Mouse (Mus musculus) heart, adult 2 months (tissue): ENCODE results near the gene Dynll2. TPM values are rescaled to one million over a fixed set of nuclear protein-coding genes. Genes with fewer than 3 reads are reported as not detected.
"Not testable (repeated sequence)": the region's sequence is repeated elsewhere in the genome, so short reads cannot be mapped to it uniquely, and the experiment has no call there.

Experiments used
- DNase-seq, 2 experiments: peaks; one replicate each; pipeline ENCODE4 v3.0.0; 2021
- H3K27ac ChIP-seq: fragments of 200-600 bp; 2 replicates; pipeline ENCODE4 v1.8.1; 2022
- H3K27me3 ChIP-seq: fragments of 200-500 bp; 2 replicates; pipeline ENCODE4 v1.6.1; 2012; ENCODE audit warnings: mild to moderate bottlenecking, low read length, inconsistent platforms, mixed read lengths; ENCODE audit not compliant: control insufficient read depth, insufficient read depth
- H3K36me3 ChIP-seq: fragments of 200-500 bp; 2 replicates; pipeline ENCODE4 v1.6.1; 2012; ENCODE audit warnings: low read length, inconsistent platforms; ENCODE audit not compliant: control insufficient read depth, insufficient read depth
- H3K4me1 ChIP-seq: fragments of 200-500 bp; 2 replicates; pipeline ENCODE4 v1.6.1; 2011; ENCODE audit warnings: low read length; ENCODE audit not compliant: control insufficient read depth, insufficient read depth
- H3K4me3 ChIP-seq: fragments of 200-600 bp; 2 replicates; pipeline ENCODE4 v1.8.1; 2022
- H3K79me2 ChIP-seq: fragments of 200-500 bp; replicated peaks from 2 replicates; pipeline ENCODE4 v1.6.1; 2012; ENCODE audit warnings: mild to moderate bottlenecking, inconsistent platforms, low read length, moderate library complexity, mixed read lengths; ENCODE audit not compliant: control insufficient read depth, insufficient read depth
- H3K9ac ChIP-seq: fragments of 200-500 bp; 2 replicates; pipeline ENCODE4 v1.6.1; 2012; ENCODE audit warnings: low read depth, mild to moderate bottlenecking, control low read depth, inconsistent platforms, low read length, mixed read lengths
- CTCF ChIP-seq: fragments of 200-600 bp; IDR thresholded peaks from 2 replicates; pipeline ENCODE4 v1.8.1; 2022; ENCODE audit warnings: antibody characterized with exemption, mild to moderate bottlenecking, moderate library complexity
- EP300 ChIP-seq: fragments of 200-500 bp; IDR thresholded peaks from 2 replicates; pipeline ENCODE4 v1.6.1; 2011; ENCODE audit warnings: low read depth, low read length, control low read depth; ENCODE audit not compliant: insufficient read depth
- POLR2A ChIP-seq: fragments of 200-500 bp; IDR thresholded peaks from 2 replicates; pipeline ENCODE4 v1.6.1; 2011; ENCODE audit warnings: mild to moderate bottlenecking, low read depth, low read length, control low read depth; ENCODE audit not compliant: insufficient read depth
- WGBS: fragments of 180-500 bp; shearing (Covaris S2); methylation state at CpG from one replicate; pipeline ENCODE4 v1.1.7; 2018; 5-methylcytosine and 5-hydroxymethylcytosine counted together
- intact Hi-C: fragments of 180-260 bp; cut with DNase I; formaldehyde crosslinking; loops from one replicate; pipeline ENCODE4 v1.15.1; 2025
- polyA plus RNA-seq: library from polyadenylated mRNA; depleted of rRNA; stranded (reverse); fragments of >200 nt; gene quantifications from 2 replicates; pipeline ENCODE4 v1.2.3, GENCODE M21; 2012
- total RNA-seq, 2 experiments: library from RNA; stranded (reverse); gene quantifications; 2 replicates each; pipeline ENCODE4 v1.2.3; 2021

Gene Dynll2
- total and polyA plus RNA-seq, 3 experiments: 225 to 396 (median 361) TPM

DNA sequence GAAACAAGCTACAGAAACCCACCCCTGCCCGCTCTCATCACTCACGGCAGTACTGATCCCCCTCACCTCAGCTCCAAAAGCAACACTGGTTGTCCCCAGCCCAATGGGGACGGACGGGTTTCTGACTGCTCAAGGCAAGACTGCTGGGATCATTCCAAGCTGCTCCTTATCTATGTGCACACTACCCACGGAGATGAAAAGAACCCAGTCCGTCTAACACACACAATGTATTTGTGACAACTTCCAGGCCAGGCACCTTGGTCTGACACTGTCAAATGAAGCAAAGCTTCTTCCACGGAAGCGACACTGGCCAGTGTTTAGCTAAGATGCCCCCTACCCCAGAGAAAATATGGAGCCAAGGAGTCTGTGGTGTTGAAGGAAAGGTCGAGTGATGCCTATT lies 1.7 kb downstream of the Dynll2 start:
- H3K4me3 ChIP-seq: peak overlapping the region; percentile 86
- no peaks in the 10 kb centered on the region for H3K27me3 ChIP-seq
- peaks cover 3% of the 10 kb centered on the region for H3K79me2 ChIP-seq
- peak overlapping the region; percentile 40 for H3K9ac ChIP-seq
- no peak for DNase-seq
- H3K27ac ChIP-seq: peak overlapping the region; percentile 97
- peaks cover 9% of the 10 kb centered on the region for H3K36me3 ChIP-seq
- WGBS: 36% methylated on average over 9 of the region's 9 CpGs
- intact Hi-C loops: loop anchor here (1.0 to 10.0 kb wide), 3 partner anchors 62 to 969 kb away; partner anchors contain the start of genes Mrps23, Scpep1 and Srsf1
- TF ChIP-seq EP300: no peak
- TF ChIP-seq POLR2A: no peak
- no peak for TF ChIP-seq CTCF
- peaks cover 7% of the 10 kb centered on the region for H3K4me1 ChIP-seq

DNA sequence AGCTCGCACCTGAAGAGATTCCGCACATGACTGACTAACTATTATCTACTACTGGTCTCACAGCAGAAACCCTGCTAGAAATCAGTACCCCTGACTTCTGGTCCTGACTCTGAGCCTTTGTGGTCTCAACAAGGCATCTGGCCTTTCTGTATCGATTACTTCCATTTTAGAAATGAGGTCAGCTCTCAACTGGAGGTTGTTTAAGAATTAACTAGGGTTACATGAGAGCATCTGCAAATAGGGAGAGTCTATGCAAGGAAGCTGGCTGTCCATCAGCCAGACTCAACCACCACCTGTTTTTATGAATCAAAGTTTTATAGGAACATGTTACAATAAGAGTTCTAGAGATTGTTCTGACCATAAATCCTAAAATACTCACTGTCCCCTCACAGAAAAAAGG lies 2.8 kb downstream of the Dynll2 start:
- TF ChIP-seq CTCF (no peak), POLR2A (no peak), EP300 (no peak)
- 63% methylated on average over 3 of the region's 3 CpGs for whole genome bisulfite sequencing
- peaks cover 3% of the 10 kb centered on the region for H3K79me2 ChIP-seq
- intact Hi-C loops: loop anchor here (10.0 kb wide), 1 partner anchor 970 kb away; the partner anchor contains the start of gene Scpep1
- H3K9ac ChIP-seq: no peak overlapping the region
- no peaks in the 10 kb centered on the region for H3K27me3 ChIP-seq
- no peak overlapping the region; the same call in 1 of the 2 replicates for H3K27ac ChIP-seq
- H3K36me3 ChIP-seq: peaks cover 9% of the 10 kb centered on the region
- H3K4me1 ChIP-seq: peaks cover 7% of the 10 kb centered on the region
- no peak for DNase-seq
- no peak overlapping the region for H3K4me3 ChIP-seq

DNA sequence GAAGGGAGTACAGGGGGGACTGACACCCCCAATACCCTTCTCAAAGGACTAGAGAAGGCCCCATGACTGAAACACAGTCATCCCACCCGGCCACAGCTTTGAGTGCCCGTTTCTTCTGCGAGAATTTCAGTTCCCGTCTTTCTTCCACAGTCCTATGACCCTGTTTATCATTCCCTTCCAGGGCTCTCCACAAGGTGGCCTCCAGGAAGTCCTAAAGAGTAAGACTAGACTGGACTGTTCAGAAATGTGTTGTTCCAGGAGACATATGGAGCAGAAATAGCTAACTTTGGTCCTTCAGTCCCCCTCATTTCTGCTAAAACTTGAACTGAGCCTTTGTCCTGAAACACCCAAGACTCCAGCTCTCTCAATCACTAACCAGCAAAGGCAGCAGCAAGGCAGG lies 8.4 kb downstream of the Dynll2 start:
- Histone ChIP-seq H3K27ac (no peak overlapping the region), H3K9ac (no peak overlapping the region), H3K4me1 (peaks cover 5% of the 10 kb centered on the region), H3K79me2 (no peaks in the 10 kb centered on the region), H3K36me3 (peaks cover 6% of the 10 kb centered on the region), H3K4me3 (no peak overlapping the region), H3K27me3 (no peaks in the 10 kb centered on the region)
- no peak for DNase-seq
- intact Hi-C loops: no loop called here
- TF ChIP-seq CTCF: peak; percentile 23; the same call in 1 of the 2 replicates
- no peak for TF ChIP-seq EP300
- no peak for TF ChIP-seq POLR2A
- 65% methylated on average over 4 of the region's 4 CpGs for WGBS

DNA sequence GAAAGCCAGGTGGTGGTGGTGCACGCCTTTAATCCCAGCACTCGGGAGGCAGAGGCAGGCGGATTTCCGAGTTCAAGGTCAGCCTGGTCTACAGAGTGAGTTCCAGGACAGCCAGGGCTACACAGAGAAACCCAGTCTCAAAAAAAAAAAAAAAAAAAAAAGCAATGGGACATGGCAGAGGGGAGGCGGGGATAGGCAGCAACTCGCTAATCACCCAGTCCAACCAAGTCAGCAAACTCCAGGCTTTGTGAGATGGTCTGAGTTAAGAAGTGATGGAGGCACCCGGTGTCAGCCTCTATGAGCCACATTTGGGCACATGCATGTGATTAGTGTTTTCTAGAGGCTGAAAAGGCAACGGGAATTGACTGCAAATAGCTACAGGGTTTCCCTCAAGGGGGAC lies 10.3 kb downstream of the Dynll2 start:
- not testable (repeated sequence) for H3K27ac ChIP-seq, H3K79me2 ChIP-seq
- WGBS: 76% methylated on average over 8 of the region's 8 CpGs

DNA sequence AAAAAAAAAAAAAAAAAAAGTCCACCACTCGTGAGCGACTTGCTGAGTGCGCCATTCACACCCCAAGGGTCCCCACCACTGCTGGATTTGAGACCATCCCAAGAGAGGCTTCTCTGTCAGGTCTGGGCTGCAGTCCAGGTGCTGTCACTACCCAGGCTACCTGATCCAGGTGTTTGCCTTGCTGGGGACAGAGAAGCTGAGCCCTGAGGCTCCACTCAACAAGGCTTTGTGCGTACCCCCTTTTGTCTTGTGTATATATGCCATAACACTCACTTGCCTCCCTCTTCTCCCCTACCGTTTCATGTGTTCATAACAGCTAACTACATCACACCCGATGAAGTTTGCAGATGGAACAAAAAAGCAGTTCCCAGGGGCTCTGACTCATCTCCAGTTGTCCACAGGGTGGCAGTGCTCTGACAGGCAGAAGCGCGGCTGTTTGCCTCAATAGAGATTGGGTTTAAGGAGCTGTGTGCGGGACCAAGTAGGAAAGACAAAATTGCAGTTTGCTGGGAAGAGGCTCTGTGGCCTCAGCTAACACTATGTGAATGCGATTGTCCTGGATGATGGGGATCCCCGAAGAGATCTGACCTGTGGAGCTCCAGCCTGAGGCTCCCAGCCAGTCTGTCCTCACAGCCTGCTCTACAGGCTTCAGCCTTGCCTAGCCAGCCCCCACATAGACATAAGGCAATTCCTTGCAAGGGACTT lies 12.7 kb downstream of the Dynll2 start:
- H3K9ac ChIP-seq: no peak overlapping the region
- peaks cover 3% of the 10 kb centered on the region for H3K4me1 ChIP-seq
- TF ChIP-seq POLR2A: no peak
- TF ChIP-seq EP300: peak; percentile 64; the same call in 1 of the 2 replicates
- TF ChIP-seq CTCF: peak; percentile 78
- intact Hi-C loops: loop anchor here (2.0 kb wide), 2 partner anchors 72 to 222 kb away; partner anchors contain the start of gene Srsf1
- no peaks in the 10 kb centered on the region for H3K79me2 ChIP-seq
- H3K4me3 ChIP-seq: no peak overlapping the region
- no peaks in the 10 kb centered on the region for H3K27me3 ChIP-seq
- peak; percentile 43 to 47 for DNase-seq
- no peak overlapping the region for H3K27ac ChIP-seq
- 14% methylated on average over 11 of the region's 11 CpGs for WGBS
- no peaks in the 10 kb centered on the region for H3K36me3 ChIP-seq

More for the DNA sequence above, 10.3 kb downstream of the Dynll2 start:
- intact Hi-C loops, H3K27me3 ChIP-seq, H3K9ac ChIP-seq, DNase-seq, H3K4me1 ChIP-seq, H3K36me3 ChIP-seq, H3K4me3 ChIP-seq: not testable (repeated sequence)

DNA sequence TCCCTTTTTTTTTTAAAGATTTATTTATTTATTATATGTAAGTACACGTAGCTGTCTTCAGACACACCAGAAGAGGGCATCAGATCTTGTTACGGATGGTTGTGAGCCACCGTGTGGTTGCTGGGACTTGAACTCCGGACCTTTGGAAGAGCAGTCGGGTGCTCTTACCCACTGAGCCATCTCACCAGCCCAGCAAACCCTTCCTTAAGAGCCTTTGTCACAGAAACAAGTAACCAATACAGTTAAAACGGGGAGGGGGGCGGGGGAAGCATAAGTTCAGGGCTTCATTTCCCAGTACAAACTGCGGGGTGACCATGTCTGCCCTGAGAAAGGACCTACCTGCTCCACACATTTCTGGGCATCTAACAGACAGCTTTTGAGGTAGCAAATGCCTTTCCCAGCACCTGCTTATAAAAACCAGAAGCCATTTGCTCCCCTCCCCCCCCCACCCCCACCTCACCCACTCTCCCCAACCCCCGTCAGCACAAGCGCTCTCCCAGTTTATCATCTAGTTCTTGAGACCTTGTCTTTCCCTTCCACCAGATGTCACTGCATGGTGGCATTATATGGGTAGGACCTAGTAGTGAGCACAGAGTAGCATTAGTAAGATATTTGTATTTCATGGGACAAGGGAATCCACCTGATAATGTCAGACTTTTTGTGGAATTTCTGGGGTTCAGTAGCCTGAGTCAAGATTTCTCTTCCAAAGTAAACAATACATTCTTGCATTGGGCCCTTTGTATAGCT lies 13.6 kb downstream of the Dynll2 start:
- Histone ChIP-seq H3K79me2 (no peaks in the 10 kb centered on the region), H3K9ac (no peak overlapping the region), H3K4me1 (peaks cover 3% of the 10 kb centered on the region), H3K4me3 (no peak overlapping the region), H3K27ac (no peak overlapping the region), H3K36me3 (no peaks in the 10 kb centered on the region), H3K27me3 (no peaks in the 10 kb centered on the region)
- intact Hi-C loops: loop anchor here (2.0 kb wide), 2 partner anchors 73 to 223 kb away; partner anchors contain the start of gene Srsf1
- 44% methylated on average over 10 of the region's 10 CpGs for WGBS
- no peak for DNase-seq
- no peak for TF ChIP-seq EP300
- TF ChIP-seq CTCF: peak; percentile 38
- TF ChIP-seq POLR2A: no peak
